Mouse (Mus musculus) stomach, embryonic 16.5 days (tissue): ENCODE measurements around the gene Gm13288. TPM values are rescaled to one million over a fixed set of nuclear protein-coding genes. Genes with fewer than 3 reads are reported as not detected.
"Not testable (repeated sequence)": the region's sequence is repeated elsewhere in the genome, so short reads cannot be mapped to it uniquely, and the experiment has no call there.

ENCODE experiments used
- ATAC-seq: fragments of 200-750 bp; cut with Nextera tagmentation; 2 replicates; pipeline ENCODE4 v1.8.0; 2017; ENCODE audit warnings: moderate number of reproducible peaks, moderate TSS enrichment; ENCODE audit not compliant: insufficient read depth, low FRiP score
- H3K27ac ChIP-seq: fragments of 300-500 bp; sonication (generic); 2 replicates; pipeline ENCODE4 v1.5.1; 2014; ENCODE audit warnings: low read length
- H3K27me3 ChIP-seq: fragments of 300-500 bp; sonication (generic); 2 replicates; pipeline ENCODE4 v1.6.1; 2014; ENCODE audit warnings: low read length, control low read depth, mixed read lengths; ENCODE audit not compliant: control insufficient read depth, insufficient read depth
- H3K36me3 ChIP-seq: fragments of 300-500 bp; sonication (generic); 2 replicates; pipeline ENCODE4 v1.6.1; 2014; ENCODE audit warnings: low read length; ENCODE audit not compliant: control insufficient read depth, insufficient read depth
- H3K4me1 ChIP-seq: fragments of 300-500 bp; sonication (generic); 2 replicates; pipeline ENCODE4 v1.6.1; 2014; ENCODE audit warnings: low read length, control low read depth, mixed read lengths; ENCODE audit not compliant: control insufficient read depth, insufficient read depth
- H3K4me2 ChIP-seq: fragments of 300-500 bp; sonication (generic); 2 replicates; pipeline ENCODE4 v1.6.1; 2014; ENCODE audit warnings: low read depth, low read length, mixed read lengths
- H3K4me3 ChIP-seq: fragments of 300-500 bp; sonication (generic); replicated peaks from 2 replicates; pipeline ENCODE4 v1.5.1; 2014; ENCODE audit warnings: mild to moderate bottlenecking, low read length
- H3K9ac ChIP-seq: fragments of 300-500 bp; sonication (generic); 2 replicates; pipeline ENCODE4 v1.6.1; 2014; ENCODE audit warnings: low read length
- H3K9me3 ChIP-seq: fragments of 300-500 bp; sonication (generic); replicated peaks from 2 replicates; pipeline ENCODE4 v1.6.1; 2016; ENCODE audit warnings: low read length, control low read depth; ENCODE audit not compliant: control insufficient read depth
- WGBS: fragments of 180-500 bp; shearing (Covaris S2); extraction: QIAGEN DNeasy Blood & Tissue Kit; methylation state at CpG from one replicate; pipeline ENCODE4 v1.1.7; 2014; 5-methylcytosine and 5-hydroxymethylcytosine counted together
- polyA plus RNA-seq: library from polyadenylated mRNA; unstranded; fragments of >200 nt; fragmentation: Nextera tagmentation; extraction: Ambion mirVana; gene quantifications from 2 replicates; pipeline ENCODE4 v1.2.1, GENCODE M21; 2015

Gm13288 gene
- polyA plus RNA-seq, 1 experiment from 2014 or later, result 0.06 TPM

DNA sequence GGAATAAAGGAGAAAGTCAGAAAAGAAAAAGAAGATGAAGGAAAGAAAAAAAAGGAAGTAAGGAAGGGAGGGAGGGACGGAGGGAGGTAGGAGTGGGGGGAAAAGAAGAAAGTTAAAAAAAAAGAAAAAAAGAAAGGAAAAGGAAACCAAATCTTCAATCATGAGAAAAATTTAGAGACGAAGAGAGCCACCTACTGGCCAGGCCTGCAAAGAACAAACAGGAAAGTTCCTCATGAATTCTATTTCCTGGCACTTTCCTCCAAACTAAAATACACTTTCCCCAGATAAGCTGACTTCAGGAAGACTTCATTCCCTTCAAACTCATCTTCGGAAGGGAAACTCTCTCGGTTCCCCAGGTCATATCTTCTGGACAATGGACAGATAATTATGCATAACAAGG is 25.2 kb downstream of the Gm13288 start:
- no peaks in the 10 kb centered on the region for H3K36me3 ChIP-seq
- no peaks in the 10 kb centered on the region for H3K9me3 ChIP-seq
- no peak overlapping the region for H3K9ac ChIP-seq
- H3K4me3 ChIP-seq, result no peak overlapping the region
- H3K27me3 ChIP-seq, result no peaks in the 10 kb centered on the region
- 27% methylated on average over 4 of the region's 4 CpGs for WGBS
- no peak for ATAC-seq
- H3K4me1 ChIP-seq, result no peaks in the 10 kb centered on the region
- no peak overlapping the region for H3K4me2 ChIP-seq
- H3K27ac ChIP-seq, result no peak overlapping the region

DNA sequence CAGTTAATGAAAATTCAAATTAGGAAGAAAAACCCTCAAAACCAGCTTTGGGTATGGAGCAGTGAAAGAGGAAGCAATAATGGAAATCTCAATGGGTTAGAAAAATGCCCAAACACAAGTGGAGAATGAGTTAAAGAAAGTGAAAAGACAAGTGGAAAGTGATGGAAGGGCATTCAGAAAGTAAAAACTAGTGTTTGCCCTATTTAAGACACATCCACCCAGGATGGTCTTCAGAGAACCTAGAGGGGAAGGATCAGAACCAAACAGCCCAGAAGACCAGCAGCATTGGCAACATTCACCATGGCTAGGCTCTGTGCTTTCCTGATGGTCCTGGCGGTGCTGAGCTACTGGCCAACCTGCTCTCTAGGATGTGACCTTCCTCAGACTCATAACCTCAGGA is 29.9 kb downstream of the Gm13288 start, which contains the start of gene Ifna5:
Ifna5 (plus strand) TSS at position 301 of the 400 bp plus-strand sequence.
- H3K36me3 ChIP-seq, H3K27ac ChIP-seq, H3K9ac ChIP-seq, H3K27me3 ChIP-seq, H3K9me3 ChIP-seq, H3K4me2 ChIP-seq, H3K4me1 ChIP-seq, H3K4me3 ChIP-seq, ATAC-seq: not testable (repeated sequence)
- WGBS, result 79% methylated on average over 1 of the region's 1 CpGs

DNA sequence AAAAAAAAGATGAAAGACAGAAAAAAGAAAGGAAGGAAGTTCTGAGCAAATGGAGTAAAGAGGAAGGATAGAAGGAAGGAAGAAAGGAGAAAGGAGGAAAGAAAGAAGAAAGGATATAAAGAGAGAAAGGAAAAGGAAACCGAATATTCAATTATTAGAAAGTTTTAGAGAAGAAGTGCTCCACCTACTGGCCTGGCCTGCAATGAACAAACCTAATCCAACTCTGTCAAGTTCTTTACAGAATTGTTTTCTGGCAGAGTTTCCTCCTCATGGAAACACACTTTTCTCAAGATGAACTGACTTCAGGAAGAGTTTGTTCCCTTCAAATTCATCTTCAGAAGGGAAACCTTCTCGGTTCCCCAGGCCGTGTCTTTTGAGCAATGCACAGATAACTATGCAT is 33.5 kb downstream of the Gm13288 start:
- Histone ChIP-seq H3K27me3 (no peaks in the 10 kb centered on the region), H3K27ac (no peak overlapping the region), H3K4me1 (no peaks in the 10 kb centered on the region), H3K9me3 (no peaks in the 10 kb centered on the region), H3K9ac (no peak overlapping the region), H3K4me3 (no peak overlapping the region), H3K36me3 (no peaks in the 10 kb centered on the region), H3K4me2 (no peak overlapping the region)
- no peak for ATAC-seq
- 36% methylated on average over 3 of the region's 3 CpGs for WGBS

DNA sequence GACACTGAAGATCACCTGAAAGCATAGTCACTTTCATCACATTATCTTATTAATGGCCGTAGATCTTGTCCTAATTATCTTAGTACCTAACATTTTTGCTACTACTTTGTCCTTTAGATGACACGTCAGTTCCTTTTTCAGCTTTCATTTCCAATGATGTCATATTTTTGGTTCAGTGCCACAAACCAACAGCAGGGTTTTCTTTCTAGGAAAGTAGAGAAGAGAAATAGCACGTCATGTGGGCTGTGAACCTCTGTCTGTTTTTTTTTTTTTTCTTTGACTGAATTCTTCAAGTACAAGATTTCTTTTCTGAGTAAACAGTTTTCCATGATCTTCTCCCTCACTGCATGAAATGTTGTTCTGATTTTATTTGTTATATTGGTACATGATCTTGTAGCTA is 34.7 kb downstream of the Gm13288 start:
- no peak for ATAC-seq
- H3K4me1 ChIP-seq, result no peaks in the 10 kb centered on the region
- no peak overlapping the region for H3K4me3 ChIP-seq
- H3K9me3 ChIP-seq, result no peaks in the 10 kb centered on the region
- no peak overlapping the region for H3K27ac ChIP-seq
- H3K36me3 ChIP-seq, result no peaks in the 10 kb centered on the region
- no peak overlapping the region for H3K9ac ChIP-seq
- 58% methylated on average over 3 of the region's 3 CpGs for WGBS
- H3K27me3 ChIP-seq, result no peaks in the 10 kb centered on the region
- H3K4me2 ChIP-seq, result no peak overlapping the region

DNA sequence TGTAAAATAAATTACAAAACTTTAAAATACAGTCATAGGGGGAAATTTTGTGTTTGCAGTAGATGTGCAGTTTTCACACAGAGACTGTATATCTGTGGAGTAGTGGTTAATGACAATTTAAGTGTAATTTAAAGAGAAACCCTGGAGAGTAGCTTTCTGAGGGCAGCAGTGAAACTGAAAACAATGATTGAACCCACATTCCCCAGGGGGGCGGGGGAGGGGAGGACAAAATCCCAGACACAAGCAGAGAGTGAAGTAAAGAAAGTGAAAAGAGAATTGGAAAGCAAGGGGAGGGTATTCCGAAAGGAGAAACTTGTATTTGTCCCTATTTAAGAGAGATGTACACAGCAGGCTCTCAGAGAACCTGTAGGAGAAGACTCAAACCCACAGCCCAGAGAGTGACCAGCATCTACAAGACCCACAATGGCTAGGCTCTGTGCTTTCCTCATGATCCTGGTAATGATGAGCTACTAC is 36.1 kb downstream of the Gm13288 start, which contains the start of gene Ifna4:
Ifna4 (plus strand) TSS at position 424 of the 474 bp plus-strand sequence.
- Histone ChIP-seq H3K9ac (no peak within 1 kb of the TSS), H3K27me3 (no peaks in the 10 kb centered on the region), H3K9me3 (no peaks in the 10 kb centered on the region), H3K4me2 (no peak within 1 kb of the TSS), H3K27ac (no peak within 1 kb of the TSS), H3K4me1 (no peaks in the 10 kb centered on the region), H3K4me3 (no peak within 1 kb of the TSS), H3K36me3 (no peaks in the 10 kb centered on the region)
- WGBS, result 51% methylated on average over 2 of the region's 2 CpGs
- ATAC-seq, result no peak

DNA sequence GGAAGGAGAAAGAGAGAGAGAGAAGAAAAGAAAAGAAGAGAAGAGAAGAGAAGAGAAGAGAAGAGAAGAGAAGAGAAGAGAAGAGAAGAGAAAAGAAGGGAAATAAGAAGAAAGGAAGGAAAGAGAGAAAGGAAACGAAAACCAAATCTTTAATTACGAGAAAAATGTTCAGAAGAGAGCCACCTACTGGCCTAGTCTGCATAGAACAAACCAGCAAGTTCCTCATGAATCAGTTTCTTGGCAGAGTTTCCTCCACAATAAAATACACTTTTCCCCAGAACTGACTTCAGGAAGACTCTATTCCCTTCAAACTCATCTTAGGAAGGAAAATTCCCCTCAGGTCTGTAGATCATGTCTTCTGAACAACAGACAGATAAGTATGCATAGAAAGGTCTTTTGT is 40.0 kb downstream of the Gm13288 start:
- WGBS, result 31% methylated on average over 2 of the region's 2 CpGs
- Histone ChIP-seq H3K36me3 (no peaks in the 10 kb centered on the region), H3K27me3 (no peaks in the 10 kb centered on the region), H3K4me2 (no peak overlapping the region), H3K4me3 (no peak overlapping the region), H3K27ac (no peak overlapping the region), H3K9ac (no peak overlapping the region), H3K4me1 (no peaks in the 10 kb centered on the region), H3K9me3 (no peaks in the 10 kb centered on the region)
- ATAC-seq, result no peak

DNA sequence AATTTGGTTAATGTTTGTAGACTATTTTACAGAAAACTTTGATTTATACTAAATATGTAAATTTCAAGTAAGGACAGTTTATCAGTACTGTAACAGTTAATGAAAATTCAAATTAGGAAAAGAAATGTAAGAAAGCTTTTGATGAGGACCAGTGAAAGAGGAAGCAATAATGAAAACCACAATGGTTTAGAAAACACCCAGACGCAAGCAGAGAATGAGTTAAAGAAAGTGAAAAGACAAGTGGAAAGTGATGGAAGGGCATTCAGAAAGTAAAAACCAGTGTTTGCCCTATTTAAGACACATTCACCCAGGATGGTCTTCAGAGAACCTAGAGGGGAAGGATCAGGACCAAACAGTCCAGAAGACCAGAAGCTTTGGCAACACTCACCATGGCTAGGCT is 44.4 kb downstream of the Gm13288 start, which contains the start of gene Ifna1:
Ifna1 (plus strand) TSS at position 390 of the 400 bp plus-strand sequence.
- Histone ChIP-seq H3K27ac (no peak within 1 kb of the TSS), H3K27me3 (no peaks in the 10 kb centered on the region), H3K9me3 (no peaks in the 10 kb centered on the region), H3K4me1 (no peaks in the 10 kb centered on the region), H3K9ac (no peak within 1 kb of the TSS), H3K4me3 (no peak within 1 kb of the TSS), H3K4me2 (no peak within 1 kb of the TSS), H3K36me3 (no peaks in the 10 kb centered on the region)
- 87% methylated on average over 1 of the region's 1 CpGs for WGBS
- no peak for ATAC-seq

DNA sequence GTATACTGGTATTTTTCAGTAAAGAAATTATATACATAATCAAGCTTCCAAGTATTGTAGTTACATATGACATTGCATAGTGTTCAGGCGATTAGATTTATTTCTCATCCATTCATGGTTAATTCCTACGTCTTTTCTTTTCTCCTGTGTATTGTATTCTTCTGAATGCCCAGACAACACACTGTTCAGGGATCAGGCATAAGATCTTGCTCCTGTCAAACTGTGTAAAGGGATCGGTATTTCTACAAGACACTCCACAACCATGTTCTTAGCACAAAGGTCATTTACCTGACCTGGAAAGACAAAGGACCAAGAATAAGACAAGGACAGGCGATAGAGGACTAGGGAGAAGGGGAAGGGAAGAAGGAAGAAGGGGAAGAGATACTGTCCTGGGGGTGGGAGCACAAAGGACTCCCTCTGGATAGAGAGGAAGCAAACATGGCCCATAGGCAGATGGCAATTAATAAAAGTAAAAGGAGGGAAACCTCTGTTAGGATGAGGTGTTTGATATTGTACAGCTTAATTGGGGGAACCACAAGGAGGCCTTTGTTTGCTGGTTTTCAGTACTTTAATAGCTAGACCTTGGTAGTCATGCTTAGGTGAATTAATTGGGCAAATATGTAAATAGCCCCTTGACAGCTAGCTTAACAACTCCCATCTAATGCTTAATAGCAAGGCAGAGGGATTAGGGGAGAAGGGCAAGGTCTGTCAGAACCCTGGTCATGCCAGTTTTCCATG is 45.9 kb downstream of the Gm13288 start:
- H3K27ac ChIP-seq, result no peak overlapping the region
- no peaks in the 10 kb centered on the region for H3K36me3 ChIP-seq
- no peaks in the 10 kb centered on the region for H3K27me3 ChIP-seq
- ATAC-seq, result no peak
- no peak overlapping the region for H3K9ac ChIP-seq
- H3K4me1 ChIP-seq, result no peaks in the 10 kb centered on the region
- no peaks in the 10 kb centered on the region for H3K9me3 ChIP-seq
- H3K4me2 ChIP-seq, result no peak overlapping the region
- 61% methylated on average over 4 of the region's 4 CpGs for WGBS
- H3K4me3 ChIP-seq, result no peak overlapping the region
